Mouse (Mus musculus) left cerebral cortex, postnatal 10 days (tissue): ENCODE measurements at regions not wholly inside any gene's neighbourhood (a gene's known extent, or its start where the extent isn't known, plus 50 kb on each side); places are given as distances from the start of the nearest gene placed in this dataset.

Source experiments
- DNase-seq, 2 experiments: peaks; one replicate each; pipeline ENCODE4 v3.0.0; 2021 to 2022; ENCODE audit warnings: low spot score in 2 of 2, mixed read lengths in 1 of 2; ENCODE audit errors: extremely low spot score in 1 of 2
- intact Hi-C: fragments of 180-260 bp; cut with DNase I; formaldehyde crosslinking; loops from one replicate; pipeline ENCODE4 v1.15.1; 2025

DNA sequence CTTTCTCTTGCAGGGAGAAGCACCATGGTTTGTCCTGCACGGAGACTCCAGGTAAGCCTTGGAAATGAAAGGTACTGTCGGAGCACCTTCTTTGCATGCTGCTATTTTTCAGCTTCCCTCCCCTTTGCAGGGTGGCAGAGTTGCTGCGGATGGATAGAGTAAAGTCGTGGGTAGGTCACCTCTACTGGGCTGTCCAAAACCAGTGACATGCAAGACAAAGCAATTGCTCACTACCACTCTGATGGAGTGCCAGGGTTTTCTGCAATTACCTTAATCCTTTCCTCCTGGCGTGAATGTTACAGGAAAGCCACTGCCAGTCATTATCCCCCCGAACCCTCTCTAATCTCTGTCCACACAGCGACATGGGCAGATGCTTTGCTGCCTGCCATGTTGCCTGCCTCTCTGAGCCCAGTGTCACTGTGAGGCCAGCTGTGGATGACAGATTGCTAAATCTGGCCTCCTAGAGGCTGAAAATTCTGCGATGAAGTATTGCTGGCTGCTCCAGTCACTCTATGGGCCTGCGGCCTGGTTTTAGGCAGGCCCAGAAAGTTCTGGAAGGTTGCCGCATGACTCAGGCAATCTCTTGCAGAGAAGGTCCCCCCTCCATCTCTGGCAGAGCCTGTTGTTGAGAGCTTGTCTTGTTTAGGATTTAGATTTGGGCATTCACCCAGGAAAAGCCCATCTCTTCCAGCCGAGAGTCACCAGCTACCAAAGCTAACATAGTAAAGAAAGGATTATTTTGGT lies 54.1 kb upstream of the Sod3 start:
- intact Hi-C loops, result no loop called here
- DNase-seq, result peak; percentile 14 to 48

DNA sequence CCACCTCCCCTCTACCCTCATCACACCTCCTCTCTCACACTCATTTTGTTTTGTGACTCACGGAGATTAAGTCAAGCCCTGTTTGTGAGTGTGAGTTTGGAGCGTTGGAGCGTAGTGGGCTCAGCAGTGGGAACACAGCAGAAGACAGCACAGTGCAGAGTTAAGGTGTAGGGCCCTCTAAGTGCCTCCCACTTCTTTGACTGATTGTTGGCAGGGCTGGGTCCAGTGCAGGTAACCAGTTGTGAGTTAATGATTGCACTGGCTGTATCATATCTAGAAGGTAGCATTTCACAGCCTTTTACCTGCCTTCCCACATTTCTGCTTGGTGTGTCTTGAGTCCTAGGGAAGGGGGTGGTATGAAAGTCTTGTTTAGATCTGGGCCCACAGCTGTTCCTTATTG lies 67.3 kb upstream of the Sod3 start:
- no peak for DNase-seq
- intact Hi-C loops, result no loop called here

DNA sequence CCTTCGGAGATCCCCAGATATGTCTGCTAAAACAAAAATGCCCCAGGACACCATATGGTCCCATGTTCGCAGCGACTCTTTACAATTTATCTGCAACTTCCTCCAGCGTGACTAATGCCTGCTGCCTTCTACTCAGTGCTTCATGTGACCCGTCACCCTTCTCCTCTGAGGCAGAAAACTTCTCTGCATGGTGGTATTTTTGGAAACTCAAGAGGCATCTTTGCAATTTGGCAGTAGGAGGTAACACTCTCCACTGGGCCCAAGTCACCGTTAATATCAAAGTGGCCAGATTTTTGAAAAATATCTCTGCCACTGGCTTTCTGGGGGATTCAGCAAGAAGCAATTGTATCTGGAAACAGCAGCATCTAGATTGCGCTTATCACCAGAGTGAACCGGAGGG lies 69.1 kb upstream of the Sod3 start:
- no peak for DNase-seq
- intact Hi-C loops, result no loop called here

DNA sequence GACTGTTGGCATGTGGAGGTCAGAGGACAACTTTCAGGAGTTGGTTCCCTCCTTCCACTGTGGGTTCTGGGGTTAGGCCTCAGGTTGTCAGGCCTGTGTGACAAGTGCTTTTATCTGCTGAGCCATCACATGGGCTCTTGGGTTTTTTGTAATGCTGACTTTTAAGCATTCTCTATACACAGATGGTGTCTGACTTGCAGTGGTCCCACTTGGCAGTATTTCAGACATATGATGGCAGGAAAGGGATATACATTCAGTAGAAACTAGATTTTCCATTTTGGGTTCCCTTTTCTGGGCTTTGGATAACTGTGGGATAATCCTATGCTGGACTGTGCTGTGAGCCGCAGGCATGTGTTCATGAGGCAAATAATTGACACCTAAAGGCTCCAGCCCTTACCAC lies 75.3 kb upstream of the Sod3 start:
- intact Hi-C loops, result no loop called here
- peak in 1 of 2 experiments; percentile 19 for DNase-seq

DNA sequence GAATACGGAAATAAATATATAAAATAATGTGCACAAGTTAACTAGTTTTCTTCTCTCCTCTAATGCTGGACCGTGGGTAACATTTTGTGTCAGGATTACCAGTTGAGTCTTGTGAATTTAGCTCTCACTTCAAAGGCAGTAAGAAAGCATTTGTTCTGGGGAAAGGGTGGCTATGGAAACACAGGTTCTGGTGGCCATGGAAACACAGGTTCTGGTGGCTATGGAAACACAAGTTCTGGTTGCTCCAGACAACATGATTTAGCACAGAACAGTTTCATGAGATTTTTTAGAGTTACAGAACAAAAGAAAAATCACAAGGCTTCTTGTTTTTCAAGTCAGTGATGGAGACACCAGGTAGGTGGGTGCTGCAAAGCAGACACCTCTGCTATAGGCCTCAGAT lies 82.7 kb upstream of the Sod3 start:
- intact Hi-C loops, result no loop called here
- DNase-seq, result peak in 1 of 2 experiments; percentile 32

DNA sequence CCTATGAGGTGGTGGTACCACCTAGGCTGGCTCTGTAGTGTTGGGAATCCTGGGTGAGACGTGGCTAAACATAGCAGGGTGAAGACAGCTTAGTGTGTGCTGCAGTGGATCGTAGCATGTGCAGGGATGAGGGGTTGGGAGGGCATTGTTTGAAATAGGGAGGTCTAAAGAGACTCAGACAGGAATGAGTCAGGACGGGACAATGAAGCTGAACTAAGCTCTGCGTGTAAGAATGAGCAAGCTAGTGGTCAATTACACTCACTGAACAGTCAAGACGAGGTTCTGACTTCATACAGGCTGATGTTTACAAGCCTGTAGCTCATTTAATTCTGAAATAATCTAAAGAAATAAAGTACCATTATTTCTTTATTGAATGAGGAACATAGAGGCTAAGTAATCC lies 85.5 kb upstream of the Sod3 start:
- intact Hi-C loops, result no loop called here
- no peak for DNase-seq

DNA sequence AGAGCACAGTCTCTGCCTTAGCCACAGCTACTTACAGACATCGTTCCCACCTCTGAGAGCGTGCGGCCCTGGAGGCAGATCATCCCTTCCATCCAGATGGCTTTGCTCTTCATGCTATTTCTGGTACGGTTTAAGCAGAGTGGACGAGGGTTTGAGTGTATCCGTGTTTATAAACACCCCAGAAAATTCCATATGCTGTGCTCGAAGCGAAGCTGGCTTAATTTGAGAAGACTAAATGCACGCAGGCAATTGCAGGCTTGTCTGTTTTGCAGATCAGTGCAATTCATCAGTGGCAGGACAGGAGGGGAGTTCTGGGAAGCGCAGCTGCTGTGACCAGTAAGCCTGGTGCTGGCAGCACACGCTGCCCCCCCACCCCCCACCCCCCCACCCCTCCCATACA lies 72.9 kb upstream of the Dhx15 start:
- DNase-seq, result peak; percentile 33 to 60

DNA sequence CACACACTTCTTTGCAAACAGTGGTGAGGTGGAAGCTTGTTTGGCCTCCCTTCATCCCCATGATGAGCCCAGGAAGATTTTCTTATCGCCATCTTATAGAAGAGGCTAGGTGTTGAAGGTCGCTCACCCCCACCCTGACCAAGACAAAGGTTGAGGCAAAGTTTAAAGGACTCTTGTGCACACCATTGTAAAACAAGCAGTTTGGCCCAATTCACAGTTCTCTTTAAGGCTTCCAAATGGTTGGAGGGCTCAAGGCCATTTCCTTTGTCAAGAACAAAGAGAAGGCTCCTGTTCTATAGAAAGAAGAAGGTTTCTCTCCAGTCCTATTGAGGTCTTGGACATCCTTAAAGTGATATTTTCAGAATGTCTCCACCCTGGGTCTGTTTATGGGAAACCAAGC lies 67.8 kb upstream of the Dhx15 start:
- intact Hi-C loops, result no loop called here

More for the DNA sequence above, 72.9 kb upstream of the Dhx15 start:
- intact Hi-C loops, result no loop called here

DNA sequence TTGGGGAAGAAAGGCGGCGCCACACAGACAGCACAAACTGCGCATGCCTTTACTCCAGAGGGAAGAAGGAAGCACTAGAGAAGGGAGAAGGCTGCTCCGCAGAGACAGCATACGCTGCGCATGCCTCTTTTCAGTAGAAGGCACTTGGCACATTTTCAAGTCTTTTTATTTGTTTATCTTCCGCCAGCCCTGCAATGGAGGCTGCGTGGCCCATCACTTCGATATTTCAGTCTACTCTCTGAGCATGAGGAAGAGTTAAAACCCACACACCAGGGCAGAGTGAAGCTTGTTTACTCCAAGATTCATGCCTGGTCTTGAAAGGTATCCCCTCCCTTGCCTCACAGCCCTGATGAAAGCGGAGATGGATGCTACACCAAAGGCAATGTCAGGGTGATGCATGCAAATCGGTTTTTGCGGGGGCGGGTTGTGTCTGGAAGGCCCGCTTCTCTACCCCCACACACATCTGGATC lies 64.3 kb upstream of the Dhx15 start:
- DNase-seq, result peak in 1 of 2 experiments; percentile 37
- intact Hi-C loops, result no loop called here

More for the DNA sequence above, 67.8 kb upstream of the Dhx15 start:
- DNase-seq, result no peak

DNA sequence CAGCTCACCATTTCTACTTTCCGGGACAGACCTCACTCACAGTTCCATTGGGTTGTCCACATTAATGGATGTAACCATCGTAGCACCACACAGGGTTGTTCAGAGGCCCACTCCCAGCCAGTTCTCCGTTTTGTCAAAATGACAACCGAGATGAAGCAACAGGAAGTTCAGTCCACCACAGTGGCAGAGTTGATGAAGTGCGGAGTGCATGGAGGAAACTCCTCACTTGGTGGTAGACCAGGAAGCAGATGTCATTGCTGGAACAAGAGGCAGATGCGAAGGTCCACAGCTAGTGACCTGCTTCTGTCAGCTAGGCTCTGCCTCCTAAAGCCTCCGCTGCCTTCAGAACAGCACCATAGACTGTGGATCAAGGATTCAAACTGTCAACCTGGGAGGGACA lies 59.5 kb upstream of the Dhx15 start:
- DNase-seq, result no peak
- intact Hi-C loops, result no loop called here

DNA sequence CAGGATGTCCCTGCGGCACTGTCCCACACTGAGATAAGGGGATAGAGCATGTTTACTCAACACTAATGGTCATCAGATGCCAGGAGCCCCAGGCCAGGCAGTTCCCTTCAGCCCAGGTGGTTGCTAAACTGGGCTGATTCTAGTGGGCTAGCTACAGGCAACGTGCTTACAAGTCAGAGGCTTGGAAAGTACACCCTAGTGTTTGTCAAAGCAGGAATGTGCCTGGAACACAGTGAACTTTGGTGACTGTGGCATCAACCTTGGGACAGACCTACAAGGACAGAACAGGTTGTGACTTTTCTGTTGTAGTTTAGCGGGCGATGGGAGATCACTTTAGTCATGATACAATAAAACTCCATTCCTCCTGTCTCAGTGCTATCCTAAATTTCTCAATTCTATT lies 53.6 kb upstream of the Dhx15 start:
- intact Hi-C loops, result no loop called here
- no peak for DNase-seq

DNA sequence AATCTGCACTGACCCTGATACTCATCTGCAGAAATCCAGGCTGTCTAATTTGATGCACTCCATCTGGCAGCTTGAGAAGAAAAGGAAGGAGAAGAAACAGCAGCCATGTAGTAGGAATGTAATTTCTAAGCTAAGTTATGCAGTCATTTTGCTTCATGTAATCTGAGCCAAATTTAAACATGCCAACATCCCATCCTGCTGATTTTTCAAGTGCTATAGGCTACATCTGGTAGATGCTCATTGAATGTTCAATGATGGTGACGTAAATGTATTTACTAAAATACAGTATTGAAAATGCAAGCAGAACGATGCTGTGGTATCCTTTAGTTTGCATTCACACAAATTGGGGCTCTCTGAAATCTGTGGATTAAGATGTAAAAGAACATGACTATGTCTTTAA lies 52.1 kb upstream of the Dhx15 start:
- intact Hi-C loops, result no loop called here
- DNase-seq, result no peak

DNA sequence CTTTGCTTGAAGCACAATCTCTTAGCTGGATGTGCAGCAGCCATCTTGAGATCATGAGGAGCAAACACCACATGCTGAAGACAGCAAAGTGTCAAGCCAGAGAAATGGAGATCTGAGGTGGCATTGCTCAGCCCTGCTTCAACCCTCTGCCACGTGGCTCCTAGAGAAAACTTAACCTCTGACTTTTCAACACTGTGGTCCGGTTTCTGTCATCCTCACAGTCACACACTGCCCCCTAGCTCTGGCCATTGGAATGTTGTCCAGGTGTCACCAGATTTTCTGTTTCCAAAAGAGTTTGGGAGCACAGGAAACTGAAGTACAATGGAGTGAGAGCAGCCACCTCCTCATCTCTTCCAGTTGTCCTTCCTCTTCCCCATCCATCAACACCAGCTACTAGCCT lies 50.2 kb upstream of the Dhx15 start:
- intact Hi-C loops, result no loop called here
- no peak for DNase-seq
